Mouse (Mus musculus): ENCODE measurements around the gene Clpb.

Clpb gene

GRCm38 (mm10) chr7:101726980-101727379 is 63.5 kb downstream of the Clpb start:
- DNase-seq (ENCODE audit: low spot score): no peak

GRCm38 (mm10) chr7:101732096-101732495 is 68.7 kb downstream of the Clpb start:
- no peak for DNase-seq (ENCODE audit: low spot score)

- no peak for DNase-seq (ENCODE audit: low spot score)
Observed at GRCm38 (mm10) chr7:101733042-101733441, 69.6 kb downstream of the Clpb start.

- no peak for DNase-seq (ENCODE audit: low spot score)
Observed at GRCm38 (mm10) chr7:101735297-101735696, 71.9 kb downstream of the Clpb start.

- no peak for DNase-seq (ENCODE audit: low spot score)
Observed at GRCm38 (mm10) chr7:101737735-101738134, 74.3 kb downstream of the Clpb start.

- no peak for DNase-seq (ENCODE audit: low spot score)
Observed at GRCm38 (mm10) chr7:101739602-101740001, 76.2 kb downstream of the Clpb start.

GRCm38 (mm10) chr7:101743487-101743886 is 80.1 kb downstream of the Clpb start:
- no peak for DNase-seq (ENCODE audit: low spot score)

GRCm38 (mm10) chr7:101746559-101747334 is 83.3 kb downstream of the Clpb start:
- no peak for DNase-seq (ENCODE audit: low spot score)

- DNase-seq (ENCODE audit: low spot score): no peak
Observed at GRCm38 (mm10) chr7:101750268-101750667, 86.8 kb downstream of the Clpb start.

GRCm38 (mm10) chr7:101752346-101752745 is 88.9 kb downstream of the Clpb start:
- no peak for DNase-seq (ENCODE audit: low spot score)

GRCm38 (mm10) chr7:101753492-101753891 is 90.1 kb downstream of the Clpb start:
- DNase-seq (ENCODE audit: low spot score): no peak

GRCm38 (mm10) chr7:101754416-101754815 is 91.0 kb downstream of the Clpb start:
- DNase-seq (ENCODE audit: low spot score): no peak

GRCm38 (mm10) chr7:101755301-101755700 is 91.9 kb downstream of the Clpb start:
- no peak for DNase-seq (ENCODE audit: low spot score)

- DNase-seq (ENCODE audit: low spot score): peak; percentile 6
Observed at GRCm38 (mm10) chr7:101761899-101762780, 98.7 kb downstream of the Clpb start.

- no peak for DNase-seq (ENCODE audit: low spot score)
Observed at GRCm38 (mm10) chr7:101767335-101767907, 104.0 kb downstream of the Clpb start.

- no peak for DNase-seq (ENCODE audit: low spot score)
Observed at GRCm38 (mm10) chr7:101770051-101770450, 106.6 kb downstream of the Clpb start.

- DNase-seq (ENCODE audit: low spot score): no peak
Observed at GRCm38 (mm10) chr7:101771604-101772003, 108.2 kb downstream of the Clpb start.

- no peak for DNase-seq (ENCODE audit: low spot score)
Observed at GRCm38 (mm10) chr7:101772687-101773086, 109.3 kb downstream of the Clpb start.

GRCm38 (mm10) chr7:101777053-101777452 is 113.6 kb downstream of the Clpb start:
- no peak for DNase-seq (ENCODE audit: low spot score)

GRCm38 (mm10) chr7:101817861-101818401 is 154.5 kb downstream of the Clpb start, which contains the start of gene Phox2a:
TSS of gene Phox2a (plus strand) at chr7:101818313.
- DNase-seq (ENCODE audit: low spot score): no peak

GRCm38 (mm10) chr7:101820295-101821030 is 157.0 kb downstream of the Clpb start:
- no peak for DNase-seq (ENCODE audit: low spot score)
